Mouse (Mus musculus): Measurements from ENCODE around the gene Rln3.
A peak's percentile ranks its signal among the peaks of the same experiment; 100 is the strongest.

Rln3 gene

GRCm38 (mm10) chr8:84044900-84045299 lies at the start of gene Rln3:
TSS of gene Rln3 (minus strand) at chr8:84045000.
- no peak for DNase-seq (ENCODE audit: low read depth, low spot score)

GRCm38 (mm10) chr8:84090585-84090984 lies 45.8 kb upstream of the Rln3 start:
- no peak for DNase-seq (ENCODE audit: low read depth, low spot score)

- no peak for DNase-seq (ENCODE audit: low read depth, low spot score)
Observed at GRCm38 (mm10) chr8:84089277-84089676, 44.5 kb upstream of the Rln3 start.

GRCm38 (mm10) chr8:84087821-84088220 lies 43.0 kb upstream of the Rln3 start:
- DNase-seq (ENCODE audit: low read depth, low spot score), result no peak

- DNase-seq (ENCODE audit: low read depth, low spot score), result no peak
Observed at GRCm38 (mm10) chr8:84087156-84087555, 42.4 kb upstream of the Rln3 start.

GRCm38 (mm10) chr8:84084341-84085115 lies 39.7 kb upstream of the Rln3 start:
- DNase-seq (ENCODE audit: low read depth, low spot score), result no peak

- DNase-seq (ENCODE audit: low read depth, low spot score), result no peak
Observed at GRCm38 (mm10) chr8:84083829-84084241, 39.0 kb upstream of the Rln3 start.

- no peak for DNase-seq (ENCODE audit: low read depth, low spot score)
Observed at GRCm38 (mm10) chr8:84079206-84079605, 34.4 kb upstream of the Rln3 start.

GRCm38 (mm10) chr8:84076849-84077248 lies 32.0 kb upstream of the Rln3 start:
- DNase-seq (ENCODE audit: low read depth, low spot score), result no peak

GRCm38 (mm10) chr8:84076412-84076811 lies 31.6 kb upstream of the Rln3 start:
- no peak for DNase-seq (ENCODE audit: low read depth, low spot score)

GRCm38 (mm10) chr8:84073230-84073976 lies 28.6 kb upstream of the Rln3 start:
- DNase-seq (ENCODE audit: low read depth, low spot score), result no peak

GRCm38 (mm10) chr8:84072321-84072720 lies 27.5 kb upstream of the Rln3 start:
- DNase-seq (ENCODE audit: low read depth, low spot score), result no peak

GRCm38 (mm10) chr8:84071921-84072320 lies 27.1 kb upstream of the Rln3 start:
- no peak for DNase-seq (ENCODE audit: low read depth, low spot score)

- DNase-seq (ENCODE audit: low read depth, low spot score), result no peak
Observed at GRCm38 (mm10) chr8:84070667-84071066, 25.9 kb upstream of the Rln3 start.

- no peak for DNase-seq (ENCODE audit: low read depth, low spot score)
Observed at GRCm38 (mm10) chr8:84070241-84070640, 25.4 kb upstream of the Rln3 start.

GRCm38 (mm10) chr8:84069750-84070149 lies 24.9 kb upstream of the Rln3 start:
- no peak for DNase-seq (ENCODE audit: low read depth, low spot score)

GRCm38 (mm10) chr8:84069169-84069568 lies 24.4 kb upstream of the Rln3 start:
- DNase-seq (ENCODE audit: low read depth, low spot score), result no peak

GRCm38 (mm10) chr8:84068316-84069035 lies 23.7 kb upstream of the Rln3 start:
- no peak for DNase-seq (ENCODE audit: low read depth, low spot score)

GRCm38 (mm10) chr8:84067911-84068310 lies 23.1 kb upstream of the Rln3 start:
- DNase-seq (ENCODE audit: low read depth, low spot score), result no peak

GRCm38 (mm10) chr8:84067047-84067573 lies 22.3 kb upstream of the Rln3 start:
- DNase-seq (ENCODE audit: low read depth, low spot score), result peak; percentile 74

GRCm38 (mm10) chr8:84066291-84066930 lies 21.6 kb upstream of the Rln3 start, which contains the start of gene Rfx1:
TSS of gene Rfx1 (plus strand) at chr8:84066834.
- DNase-seq (ENCODE audit: low read depth, low spot score), result peak; percentile 99
